Mouse (Mus musculus): ENCODE measurements at regions not wholly inside any gene's neighbourhood (a gene's known extent, or its start where the extent isn't known, plus 50 kb on each side); places are given as distances from the start of the nearest gene placed in this dataset.

GRCm38 (mm10) chr4:95138676-95139075 is 86.7 kb upstream of the Jun start:
- TF ChIP-seq CTCF (IDR thresholded peaks at IDR 0.05; ENCODE audit: insufficient read depth, low read depth, low read length) (no peak), POLR2A (IDR thresholded peaks at IDR 0.05; ENCODE audit: insufficient read depth, low read depth, low read length) (no peak)

Data from olfactory bulb, adult 2 months (tissue).